Mouse (Mus musculus): ENCODE results near the gene Mep1a. TPM values are rescaled to one million over a fixed set of nuclear protein-coding genes. Genes with fewer than 3 reads are reported as not detected.

Gene Mep1a
- polyA plus RNA-seq, 1 experiment from 2014 or later = 0.69 TPM

DNA sequence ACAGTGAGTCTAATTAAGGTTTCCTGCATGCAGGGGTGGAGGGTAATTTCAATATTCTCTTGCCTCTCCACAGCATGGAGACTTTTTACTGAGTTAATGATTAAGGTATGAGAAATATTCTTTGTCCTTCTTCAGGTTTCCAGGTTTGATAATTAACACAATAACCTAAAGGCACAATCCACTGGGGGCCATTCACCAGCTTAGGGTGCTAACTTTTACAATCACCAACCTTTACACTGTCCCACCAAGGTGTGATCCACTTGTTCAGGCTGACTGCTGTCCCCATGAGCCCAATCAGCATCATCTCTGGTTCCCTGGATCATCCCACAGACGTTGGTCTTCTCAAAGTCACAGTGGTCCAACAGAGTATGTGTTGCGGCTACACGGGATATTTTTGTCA, 16.6 kb downstream of the Mep1a start:
- DNase-seq (ENCODE audit: low spot score) = no peak

DNA sequence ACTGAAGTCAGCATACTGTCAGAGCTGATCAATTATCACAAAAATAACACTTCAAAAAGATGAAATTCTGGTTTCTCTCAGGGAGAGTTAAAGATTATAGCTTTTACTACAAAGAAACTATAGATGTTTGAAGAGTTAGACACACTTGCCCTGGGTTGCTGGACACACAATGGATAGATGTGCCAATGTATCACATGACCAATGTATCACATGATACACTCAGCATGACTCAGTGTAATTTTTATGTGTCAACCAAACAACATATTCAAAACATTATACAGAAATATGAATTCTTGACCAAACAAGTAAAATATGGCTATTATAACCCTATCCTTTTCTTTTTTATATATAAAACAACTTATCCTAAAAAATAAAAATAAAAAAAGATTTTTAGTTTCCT, 25.0 kb downstream of the Mep1a start:
- DNase-seq (ENCODE audit: low spot score) = no peak

DNA sequence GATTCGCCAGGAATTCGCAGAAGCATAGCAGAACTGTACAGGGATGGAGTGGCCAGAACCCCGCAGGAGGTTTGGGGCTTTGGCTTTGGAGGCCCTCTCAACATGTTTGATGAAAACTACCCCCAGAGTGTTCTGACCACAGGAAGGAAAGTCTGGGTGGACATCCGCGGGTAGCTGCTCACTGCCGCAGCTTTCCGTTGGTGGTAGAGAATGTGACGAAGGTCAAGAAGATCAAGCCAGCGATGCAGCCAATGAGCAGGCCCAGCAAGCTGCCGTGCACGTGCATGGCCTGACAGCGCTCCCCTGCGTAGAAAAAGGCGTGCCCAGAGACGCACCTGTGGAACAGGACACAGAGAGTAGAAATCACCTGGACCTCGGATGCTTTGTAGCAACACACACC, 27.8 kb downstream of the Mep1a start:
- no peak for DNase-seq (ENCODE audit: low spot score)

DNA sequence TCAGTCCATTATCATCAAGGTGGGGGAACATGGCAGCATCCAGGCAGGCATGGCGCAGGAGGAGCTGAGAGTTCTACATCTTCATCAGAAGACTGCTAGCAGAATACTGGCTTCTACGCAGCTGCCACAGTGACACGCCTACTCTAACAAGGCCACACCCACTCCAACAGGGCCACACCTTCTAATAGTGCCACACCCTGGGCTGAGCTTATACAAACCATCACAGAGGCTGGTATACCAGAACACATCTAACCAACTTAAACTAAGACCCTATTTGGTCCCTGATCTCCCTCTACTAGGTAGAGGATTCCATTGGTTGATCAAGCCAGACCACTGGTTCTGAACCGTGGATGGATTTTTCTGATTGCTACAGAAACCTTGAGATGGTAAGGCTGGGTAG, 30.1 kb downstream of the Mep1a start:
- DNase-seq (ENCODE audit: low spot score) = no peak

DNA sequence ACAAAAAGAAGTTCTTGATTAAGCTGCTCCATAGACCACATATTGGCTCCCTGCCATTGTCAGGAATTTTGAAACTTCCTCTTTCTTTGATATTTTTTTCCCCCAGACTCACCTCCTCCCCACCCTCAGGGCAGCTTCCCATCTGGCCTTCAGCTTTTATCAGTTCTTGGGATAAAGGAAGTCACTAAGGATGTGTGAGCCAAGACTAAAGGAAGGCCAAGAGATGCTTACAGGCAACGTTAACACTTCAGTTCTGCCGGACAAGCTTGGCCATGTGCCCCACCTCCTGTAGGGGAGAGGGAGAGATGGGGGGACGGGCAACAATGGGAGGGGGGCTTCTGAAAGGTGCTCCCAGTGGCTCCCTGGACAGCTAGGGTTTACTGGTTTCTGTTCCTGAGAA, 32.6 kb downstream of the Mep1a start:
- no peak for DNase-seq (ENCODE audit: low spot score)

DNA sequence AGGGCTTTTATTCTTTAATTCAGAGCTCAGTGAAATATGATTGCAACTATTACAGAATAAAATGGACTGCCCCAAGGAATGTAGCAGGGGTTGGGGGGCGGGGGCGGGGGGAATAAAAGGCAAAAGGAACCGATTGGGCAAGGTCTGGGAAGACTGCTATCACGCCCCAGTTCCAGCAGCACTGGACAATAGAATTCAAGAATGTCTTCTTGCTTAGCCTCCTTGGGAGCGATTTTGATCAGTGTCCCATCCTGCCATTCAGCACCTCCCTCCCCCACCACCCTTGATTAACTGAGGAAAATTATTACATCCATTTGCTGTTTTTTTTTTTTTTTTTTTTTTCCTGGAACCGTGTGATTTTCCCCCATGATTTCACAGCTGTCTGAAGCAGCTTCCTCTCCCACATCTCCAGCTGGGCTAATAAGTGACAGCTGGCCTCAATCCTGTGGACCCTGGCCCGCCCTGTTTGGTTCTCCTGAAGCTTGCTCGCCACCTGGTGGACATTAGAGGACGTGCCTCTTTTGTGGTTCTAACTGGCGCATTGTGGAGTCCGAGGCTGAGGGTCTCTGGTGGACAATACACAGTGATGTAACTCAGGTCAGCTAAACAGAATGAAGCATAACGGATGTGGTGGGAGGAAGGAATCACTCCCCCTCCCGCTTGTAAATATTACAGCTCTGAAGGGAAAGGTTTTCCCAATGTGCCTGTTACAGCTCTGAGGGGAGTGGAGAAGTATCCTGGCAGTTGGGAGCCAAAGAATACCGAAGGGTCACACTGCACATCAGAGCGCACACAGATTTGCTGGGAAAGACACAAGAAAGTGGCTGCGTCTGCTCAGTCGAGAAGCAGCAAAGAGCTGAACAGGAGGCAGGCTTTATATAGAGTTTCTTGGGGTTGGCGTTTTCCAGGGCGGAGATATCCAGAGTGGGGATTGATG, 42.1 kb downstream of the Mep1a start:
- DNase-seq (ENCODE audit: low spot score) = peak; percentile 32

DNA sequence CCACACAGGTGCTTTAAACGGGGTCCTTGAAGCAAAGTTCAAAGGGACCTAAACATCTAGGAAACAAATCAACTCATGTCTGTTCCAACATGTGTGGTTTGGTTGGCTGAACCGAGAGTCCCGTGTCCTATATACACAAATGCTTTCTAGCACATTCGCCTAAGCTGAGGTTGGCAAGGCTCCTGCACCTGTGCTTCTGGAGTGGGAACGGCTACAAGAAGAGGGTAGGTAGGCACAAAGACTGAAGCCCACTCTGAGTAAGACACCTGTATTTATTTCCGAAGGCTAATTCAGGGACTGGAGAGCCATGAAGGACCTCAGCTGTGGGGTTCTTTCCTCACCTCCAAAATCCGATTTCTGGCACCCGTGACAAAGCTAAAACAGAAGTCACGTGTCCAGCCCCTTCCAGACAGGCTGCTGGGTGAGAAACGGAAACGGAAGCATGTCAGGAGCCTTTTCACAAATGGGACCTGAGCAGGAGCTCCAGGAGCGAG, 42.8 kb downstream of the Mep1a start:
- no peak for DNase-seq (ENCODE audit: low spot score)

DNA sequence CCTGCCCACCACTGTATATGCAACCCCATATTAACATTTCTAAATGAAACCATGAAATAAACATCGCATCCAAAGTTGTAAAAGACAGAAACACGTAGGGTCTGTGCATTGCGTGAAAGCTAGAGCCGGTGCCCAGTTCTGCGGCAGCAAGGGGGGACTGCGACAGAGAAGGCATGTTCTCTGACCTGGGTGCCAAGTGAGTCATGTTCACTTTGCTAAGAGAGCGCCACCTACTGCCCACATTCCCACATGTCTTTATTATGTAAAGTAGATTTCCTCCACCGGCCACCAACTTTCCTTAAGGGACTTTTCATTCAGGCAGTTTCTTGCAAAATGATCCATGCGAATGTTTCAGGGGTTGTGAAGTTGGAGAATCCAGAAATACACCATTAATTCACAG, 44.0 kb downstream of the Mep1a start:
- peak; percentile 65 for DNase-seq (ENCODE audit: low spot score)

DNA sequence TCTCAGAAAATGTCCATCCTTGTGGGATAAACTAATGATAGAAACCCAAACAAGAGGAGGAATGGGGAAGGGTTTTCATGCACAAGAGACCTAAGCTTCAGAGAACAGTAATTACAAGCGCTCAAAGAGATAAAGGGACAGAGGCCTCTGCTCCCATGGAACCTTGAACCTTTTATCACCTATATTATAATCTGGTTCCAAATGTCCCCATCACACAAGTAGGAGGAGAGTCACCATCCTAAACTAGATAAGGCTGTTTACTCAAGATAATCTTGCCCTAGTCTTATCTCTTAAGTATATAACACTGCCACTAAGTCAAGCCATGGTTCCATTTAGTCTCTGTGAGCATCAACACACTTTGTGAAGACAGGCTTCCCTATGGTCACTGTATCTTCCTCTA, 51.4 kb downstream of the Mep1a start:
- no peak for DNase-seq (ENCODE audit: low spot score)

DNA sequence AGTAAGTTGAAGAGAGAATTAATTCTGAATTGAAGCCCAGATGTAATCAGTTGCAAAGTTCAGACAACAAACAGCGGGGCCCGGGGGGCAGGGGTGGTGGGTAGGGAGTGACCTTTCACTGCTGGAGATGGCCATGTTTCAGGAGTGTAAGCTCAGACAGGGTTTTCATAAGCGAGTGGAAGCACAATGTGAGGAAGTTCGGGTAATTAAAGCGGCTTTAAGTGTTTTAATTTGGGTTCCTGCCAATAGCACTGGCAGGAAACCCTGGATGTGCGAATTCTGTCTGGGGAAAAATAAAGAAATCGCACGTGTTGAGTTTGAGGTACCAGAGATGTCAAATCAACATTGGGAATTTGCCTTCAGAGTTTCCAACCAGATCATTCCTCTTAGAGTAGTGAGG, 68.1 kb downstream of the Mep1a start:
- no peak for DNase-seq (ENCODE audit: low spot score)

DNA sequence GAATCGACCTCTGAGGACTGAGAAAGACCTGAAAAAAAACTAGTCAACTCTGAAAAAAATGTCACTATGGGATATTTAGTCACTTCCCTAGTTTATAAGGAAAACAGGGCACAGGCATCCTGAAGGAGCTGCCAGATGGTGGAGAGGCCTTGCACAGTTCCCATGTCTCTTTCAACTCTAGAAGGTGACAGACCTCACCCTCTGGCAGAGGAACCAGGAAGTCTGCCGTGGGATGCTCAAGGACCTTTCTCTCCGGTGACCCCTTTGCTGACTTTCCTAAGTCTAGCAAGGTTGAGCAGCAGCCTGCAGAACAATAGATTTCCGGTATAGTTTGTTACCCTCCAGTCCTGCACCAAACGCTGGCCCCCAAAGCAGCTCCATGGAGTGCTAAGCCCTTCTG, 70.9 kb downstream of the Mep1a start:
- no peak for DNase-seq (ENCODE audit: low spot score)

Other genes with a start within 250 kb of the Mep1a start
- not detected in 2 replicates for gene Adgrf1, start 232.5 kb downstream of the Mep1a start, polyA plus RNA-seq (2015; fragmentation: Nextera tagmentation; extraction: Ambion mirVana)
- 2.0 and 2.4 TPM in 2 replicates for gene Adgrf5, start 142.4 kb downstream of the Mep1a start, polyA plus RNA-seq (2015; fragmentation: Nextera tagmentation; extraction: Ambion mirVana)
- gene Ankrd66, start 40.8 kb upstream of the Mep1a start, polyA plus RNA-seq (2015; fragmentation: Nextera tagmentation; extraction: Ambion mirVana) = 0.10 and 0.15 TPM in 2 replicates
- gene Pla2g7, start 65.3 kb upstream of the Mep1a start, polyA plus RNA-seq (2015; fragmentation: Nextera tagmentation; extraction: Ambion mirVana) = 8.2 and 8.6 TPM in 2 replicates
- not detected in 2 replicates for gene Tdrd6, start 127.5 kb upstream of the Mep1a start, polyA plus RNA-seq (2015; fragmentation: Nextera tagmentation; extraction: Ambion mirVana)
- 4.8 and 7.6 TPM in 2 replicates for gene Slc25a27, start 164.4 kb upstream of the Mep1a start, polyA plus RNA-seq (2015; fragmentation: Nextera tagmentation; extraction: Ambion mirVana)
- 3.0 and 4.7 TPM in 2 replicates for gene Cyp39a1, start 164.6 kb upstream of the Mep1a start, polyA plus RNA-seq (2015; fragmentation: Nextera tagmentation; extraction: Ambion mirVana)